Mouse (Mus musculus) hindbrain, embryonic 15.5 days (tissue): ENCODE data around the gene Gdpgp1. TPM values are rescaled to one million over a fixed set of nuclear protein-coding genes. Genes with fewer than 3 reads are reported as not detected.
A peak's percentile ranks its signal among the peaks of the same experiment; 100 is the strongest.

Source experiments
- ATAC-seq: fragments of 200-750 bp; cut with Nextera tagmentation; 2 replicates; pipeline ENCODE4 v1.8.0; 2017; ENCODE audit warnings: low read depth, moderate number of reproducible peaks, moderate TSS enrichment; ENCODE audit not compliant: low FRiP score
- H3K27ac ChIP-seq: fragments of 300-500 bp; sonication (generic); replicated peaks from 2 replicates; pipeline ENCODE4 v1.5.1; 2015; ENCODE audit warnings: mild to moderate bottlenecking, inconsistent platforms
- H3K27me3 ChIP-seq: fragments of 300-500 bp; sonication (generic); 2 replicates; pipeline ENCODE4 v1.6.1; 2015; ENCODE audit warnings: control low read depth, inconsistent platforms
- H3K36me3 ChIP-seq: fragments of 300-500 bp; sonication (generic); 2 replicates; pipeline ENCODE4 v1.6.1; 2015; ENCODE audit warnings: control low read depth, inconsistent platforms
- H3K4me1 ChIP-seq: fragments of 300-500 bp; sonication (generic); replicated peaks from 2 replicates; pipeline ENCODE4 v1.6.1; 2015; ENCODE audit warnings: control low read depth, inconsistent platforms
- H3K4me2 ChIP-seq: fragments of 300-500 bp; sonication (generic); 2 replicates; pipeline ENCODE4 v1.6.1; 2015; ENCODE audit warnings: moderate library complexity, mild to moderate bottlenecking, inconsistent platforms
- H3K4me3 ChIP-seq: fragments of 300-500 bp; sonication (generic); 2 replicates; pipeline ENCODE4 v1.5.1; 2015; ENCODE audit warnings: mild to moderate bottlenecking, inconsistent platforms
- H3K9ac ChIP-seq: fragments of 300-500 bp; sonication (generic); 2 replicates; pipeline ENCODE4 v1.6.1; 2015; ENCODE audit warnings: inconsistent platforms
- H3K9me3 ChIP-seq: fragments of 300-500 bp; sonication (generic); 2 replicates; pipeline ENCODE4 v1.6.1; 2016; ENCODE audit warnings: control low read depth, inconsistent platforms
- WGBS: fragments of 180-500 bp; shearing (Covaris S2); methylation state at CpG from one replicate; pipeline ENCODE4 v1.1.7; 2015; 5-methylcytosine and 5-hydroxymethylcytosine counted together
- polyA plus RNA-seq: library from polyadenylated mRNA; unstranded; fragments of >200 nt; fragmentation: Nextera tagmentation; extraction: Ambion mirVana; gene quantifications from 2 replicates; pipeline ENCODE4 v1.2.1, GENCODE M21; 2015

Gdpgp1 gene
- polyA plus RNA-seq, 1 experiment from 2014 or later = 4.6 TPM

GRCm38 (mm10) chr7:80238542-80238941 is 5.9 kb downstream of the Gdpgp1 start:
- H3K4me3 ChIP-seq = no peak overlapping the region
- no peak overlapping the region for H3K4me2 ChIP-seq
- peaks cover 16% of the 10 kb centered on the region for H3K4me1 ChIP-seq
- ATAC-seq = no peak
- peaks cover 17% of the 10 kb centered on the region; the same call in 1 of the 2 replicates for H3K36me3 ChIP-seq
- no peaks in the 10 kb centered on the region for H3K9me3 ChIP-seq
- 91% methylated on average over 10 of the region's 10 CpGs for WGBS
- H3K9ac ChIP-seq = no peak overlapping the region
- no peaks in the 10 kb centered on the region for H3K27me3 ChIP-seq
- H3K27ac ChIP-seq = no peak overlapping the region

GRCm38 (mm10) chr7:80241661-80242060 is 9.0 kb downstream of the Gdpgp1 start:
- no peaks in the 10 kb centered on the region for H3K27me3 ChIP-seq
- no peak overlapping the region for H3K9ac ChIP-seq
- H3K27ac ChIP-seq = no peak overlapping the region
- 0 out of 2 replicates have a peak, but pooled peaks cover 3% of the 10 kb centered on the region for H3K4me1 ChIP-seq
- no peak for ATAC-seq
- peaks cover 17% of the 10 kb centered on the region; the same call in 1 of the 2 replicates for H3K36me3 ChIP-seq
- no peak overlapping the region for H3K4me2 ChIP-seq
- 89% methylated on average over 4 of the region's 4 CpGs for WGBS
- H3K4me3 ChIP-seq = no peak overlapping the region
- H3K9me3 ChIP-seq = no peaks in the 10 kb centered on the region

GRCm38 (mm10) chr7:80244851-80245250 is 12.2 kb downstream of the Gdpgp1 start:
- 0 out of 2 replicates have a peak, but pooled peaks cover 5% of the 10 kb centered on the region for H3K4me1 ChIP-seq
- no peak overlapping the region for H3K9ac ChIP-seq
- H3K9me3 ChIP-seq = no peaks in the 10 kb centered on the region
- no peak overlapping the region for H3K4me2 ChIP-seq
- H3K4me3 ChIP-seq = no peak overlapping the region
- no peaks in the 10 kb centered on the region for H3K27me3 ChIP-seq
- 95% methylated on average over 4 of the region's 4 CpGs for WGBS
- H3K36me3 ChIP-seq = 0 out of 2 replicates have a peak, but pooled peaks cover 8% of the 10 kb centered on the region
- no peak for ATAC-seq
- no peak overlapping the region for H3K27ac ChIP-seq

- WGBS = under 1% methylated on average over 47 of the region's 48 CpGs
- Histone ChIP-seq H3K27ac (peak within 1 kb of the TSS; percentile 88), H3K4me3 (peak within 1 kb of the TSS; percentile 59), H3K36me3 (no peaks in the 10 kb centered on the region), H3K4me1 (0 out of 2 replicates have a peak, but pooled peaks cover 5% of the 10 kb centered on the region), H3K27me3 (0 out of 2 replicates have a peak, but pooled peaks cover 2% of the 10 kb centered on the region), H3K9me3 (no peaks in the 10 kb centered on the region), H3K9ac (peak within 1 kb of the TSS; percentile 68), H3K4me2 (peak within 1 kb of the TSS; percentile 62)
- peak; percentile 99 for ATAC-seq
Observed at GRCm38 (mm10) chr7:80246148-80246721, 13.6 kb downstream of the Gdpgp1 start, which contains the start of gene Ttll13. Gene Ttll13, plus strand, starts transcription at chr7:80246376.

GRCm38 (mm10) chr7:80246859-80247258 is 14.2 kb downstream of the Gdpgp1 start:
- Histone ChIP-seq H3K9ac (no peak overlapping the region), H3K4me1 (0 out of 2 replicates have a peak, but pooled peaks cover 5% of the 10 kb centered on the region), H3K27me3 (0 out of 2 replicates have a peak, but pooled peaks cover 2% of the 10 kb centered on the region), H3K4me2 (peak overlapping the region; percentile 62), H3K4me3 (peak overlapping the region; percentile 59), H3K27ac (peak overlapping the region; percentile 88; the same call in 1 of the 2 replicates), H3K36me3 (no peaks in the 10 kb centered on the region), H3K9me3 (no peaks in the 10 kb centered on the region)
- ATAC-seq = no peak
- WGBS = 66% methylated on average over 7 of the region's 7 CpGs

GRCm38 (mm10) chr7:80252437-80252836 is 19.8 kb downstream of the Gdpgp1 start:
- no peak for ATAC-seq
- Histone ChIP-seq H3K4me2 (no peak overlapping the region), H3K4me3 (no peak overlapping the region), H3K4me1 (no peaks in the 10 kb centered on the region), H3K9me3 (no peaks in the 10 kb centered on the region), H3K27ac (no peak overlapping the region), H3K27me3 (peaks cover 14% of the 10 kb centered on the region; the same call in 1 of the 2 replicates), H3K36me3 (no peaks in the 10 kb centered on the region), H3K9ac (no peak overlapping the region)
- 72% methylated on average over 7 of the region's 7 CpGs for WGBS

- no peak overlapping the region for H3K9ac ChIP-seq
- no peak overlapping the region for H3K4me2 ChIP-seq
- H3K4me1 ChIP-seq = no peaks in the 10 kb centered on the region
- H3K27me3 ChIP-seq = peaks cover 17% of the 10 kb centered on the region
- H3K9me3 ChIP-seq = no peaks in the 10 kb centered on the region
- no peak for ATAC-seq
- no peak overlapping the region for H3K27ac ChIP-seq
- no peak overlapping the region for H3K4me3 ChIP-seq
- H3K36me3 ChIP-seq = no peaks in the 10 kb centered on the region
- WGBS = 87% methylated on average over 11 of the region's 11 CpGs
Observed at GRCm38 (mm10) chr7:80252886-80253285, 20.2 kb downstream of the Gdpgp1 start.

- peaks cover 6% of the 10 kb centered on the region for H3K4me1 ChIP-seq
- H3K4me3 ChIP-seq = no peak overlapping the region
- 73% methylated on average over 2 of the region's 2 CpGs for WGBS
- no peak overlapping the region for H3K27ac ChIP-seq
- peaks cover 35% of the 10 kb centered on the region for H3K27me3 ChIP-seq
- no peaks in the 10 kb centered on the region for H3K36me3 ChIP-seq
- no peak overlapping the region for H3K9ac ChIP-seq
- no peak overlapping the region for H3K4me2 ChIP-seq
- no peaks in the 10 kb centered on the region for H3K9me3 ChIP-seq
- no peak for ATAC-seq
Observed at GRCm38 (mm10) chr7:80255981-80256380, 23.3 kb downstream of the Gdpgp1 start.

- Histone ChIP-seq H3K9ac (no peak overlapping the region), H3K36me3 (no peaks in the 10 kb centered on the region), H3K4me3 (no peak overlapping the region), H3K4me2 (no peak overlapping the region), H3K27ac (no peak overlapping the region), H3K9me3 (no peaks in the 10 kb centered on the region), H3K27me3 (peaks cover 35% of the 10 kb centered on the region), H3K4me1 (peaks cover 15% of the 10 kb centered on the region)
- 74% methylated on average over 2 of the region's 2 CpGs for WGBS
- no peak for ATAC-seq
Observed at GRCm38 (mm10) chr7:80257706-80258105, 25.0 kb downstream of the Gdpgp1 start.

- ATAC-seq = peak; percentile 92
- 25% methylated on average over 40 of the region's 40 CpGs for WGBS
- Histone ChIP-seq H3K27me3 (peaks cover 32% of the 10 kb centered on the region), H3K36me3 (peaks cover 21% of the 10 kb centered on the region), H3K9ac (peak within 1 kb of the TSS; percentile 87), H3K9me3 (no peaks in the 10 kb centered on the region), H3K4me1 (peaks cover 20% of the 10 kb centered on the region), H3K4me2 (peak within 1 kb of the TSS; percentile 85), H3K4me3 (peak within 1 kb of the TSS; percentile 96), H3K27ac (peak within 1 kb of the TSS; percentile 88)
Observed at GRCm38 (mm10) chr7:80260625-80261371, 28.1 kb downstream of the Gdpgp1 start, which contains the start of gene Ngrn. Gene Ngrn, plus strand, starts transcription at chr7:80261215.

GRCm38 (mm10) chr7:80261372-80261990 is 28.8 kb downstream of the Gdpgp1 start:
- H3K36me3 ChIP-seq = peaks cover 28% of the 10 kb centered on the region
- H3K4me3 ChIP-seq = peak overlapping the region; percentile 96
- H3K27ac ChIP-seq = peak overlapping the region; percentile 88
- no peak; the same call in 1 of the 2 replicates for ATAC-seq
- H3K9ac ChIP-seq = peak overlapping the region; percentile 87
- no peaks in the 10 kb centered on the region for H3K9me3 ChIP-seq
- peak overlapping the region; percentile 85 for H3K4me2 ChIP-seq
- under 1% methylated on average over 32 of the region's 32 CpGs for WGBS
- peaks cover 32% of the 10 kb centered on the region for H3K27me3 ChIP-seq
- H3K4me1 ChIP-seq = peaks cover 20% of the 10 kb centered on the region

GRCm38 (mm10) chr7:80264606-80265005 is 31.9 kb downstream of the Gdpgp1 start:
- Histone ChIP-seq H3K9me3 (no peaks in the 10 kb centered on the region), H3K4me1 (peaks cover 30% of the 10 kb centered on the region), H3K4me2 (no peak overlapping the region), H3K4me3 (no peak overlapping the region), H3K27ac (no peak overlapping the region), H3K27me3 (0 out of 2 replicates have a peak, but pooled peaks cover 4% of the 10 kb centered on the region), H3K9ac (no peak overlapping the region), H3K36me3 (peaks cover 34% of the 10 kb centered on the region)
- no peak for ATAC-seq
- WGBS = 95% methylated on average over 12 of the region's 12 CpGs
